8 mouse cellular contexts compared by ENCODE assay signal in the genomic region with DNA sequence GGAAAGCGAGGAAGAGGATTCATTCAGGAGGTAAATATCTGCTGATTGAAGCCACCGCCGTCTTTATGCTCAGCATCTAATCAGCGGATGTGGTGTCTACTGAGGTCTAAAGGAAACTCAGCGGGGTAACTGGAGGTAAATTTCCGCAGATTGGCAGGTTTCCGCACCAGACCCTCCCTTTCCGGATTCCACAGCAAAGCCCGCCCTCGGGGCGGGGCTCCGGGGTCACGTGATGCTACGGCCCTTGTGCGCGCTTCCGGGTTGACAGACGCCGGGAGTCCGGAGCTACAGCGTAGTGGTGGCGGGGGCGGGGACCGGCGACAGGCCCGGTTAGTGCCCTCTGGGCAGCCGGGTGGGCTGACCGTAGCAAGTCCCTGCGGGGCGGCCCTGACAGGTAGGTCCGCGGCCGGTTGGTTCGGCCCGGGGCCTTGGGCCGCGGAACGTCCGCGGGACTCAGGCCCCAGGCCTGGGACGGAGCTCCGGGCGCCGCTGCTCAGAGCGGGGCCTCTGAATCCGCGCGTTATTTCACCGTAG. TPM values are rescaled to one million over a fixed set of nuclear protein-coding genes. Genes with fewer than 3 reads are reported as not detected.
A peak's percentile ranks its signal among the peaks of the same experiment; 100 is the strongest.
DNase-seq lines count a peak whose midpoint lies in the region; ATAC-seq lines count a peak whose summit lies in the region.

A gene (plus strand): TSS at position 247 of the 534 bp plus-strand sequence.

- ATAC-seq in CD4-positive, CD25-positive, alpha-beta regulatory T cell, adult 4 months: peak; percentile 98
- ATAC-seq in heart, embryonic 14.5 days (ENCODE audit: insufficient number of reproducible peaks, insufficient read depth, low FRiP score, low read depth): peak; percentile 93
- ATAC-seq in liver, embryonic 13.5 days (ENCODE audit: low read depth): peak; percentile 94
- ATAC-seq in stomach, embryonic 16.5 days (ENCODE audit: insufficient read depth, low FRiP score): peak; percentile 97

- H3K4me1 ChIP-seq in heart, embryonic 14.5 days (ENCODE audit: control insufficient read depth in 2 of 2, insufficient read depth in 2 of 2, low read length in 2 of 2): peaks cover 8 to 12% of the 10 kb centered on the region in 2 experiments
- H3K4me1 ChIP-seq in liver, embryonic 13.5 days (replicated peaks): peaks cover 47% of the 10 kb centered on the region
- H3K4me1 ChIP-seq in stomach, embryonic 16.5 days (ENCODE audit: control insufficient read depth, insufficient read depth, low read length): peaks cover 7% of the 10 kb centered on the region

- peak within 1 kb of the TSS; percentile 80 to 87 for H3K4me3 ChIP-seq in heart, embryonic 14.5 days (ENCODE audit: control insufficient read depth in 1 of 2, insufficient read depth in 1 of 2, low read depth in 1 of 2, low read length in 2 of 2)
- peak within 1 kb of the TSS; percentile 95 for H3K4me3 ChIP-seq in liver, embryonic 13.5 days (replicated peaks)
- H3K4me3 ChIP-seq in stomach, embryonic 16.5 days (replicated peaks; ENCODE audit: low read length): peak within 1 kb of the TSS; percentile 84

- H3K4me2 ChIP-seq in heart, embryonic 14.5 days (ENCODE audit: low read length): peak within 1 kb of the TSS; percentile 68
- peak within 1 kb of the TSS; percentile 85 for H3K4me2 ChIP-seq in liver, embryonic 13.5 days
- H3K4me2 ChIP-seq in stomach, embryonic 16.5 days (ENCODE audit: low read depth, low read length): peak within 1 kb of the TSS; percentile 84

- peak within 1 kb of the TSS; percentile 92 for H3K9ac ChIP-seq in heart, embryonic 14.5 days (ENCODE audit: low read length)
- H3K9ac ChIP-seq in liver, embryonic 13.5 days: peak within 1 kb of the TSS; percentile 89
- H3K9ac ChIP-seq in stomach, embryonic 16.5 days (ENCODE audit: low read length): peak within 1 kb of the TSS; percentile 88

- H3K27ac ChIP-seq in heart, embryonic 14.5 days (replicated peaks in 1 of 2; ENCODE audit: control insufficient read depth in 1 of 2, insufficient read depth in 1 of 2, low read depth in 2 of 2, low read length in 2 of 2): peak within 1 kb of the TSS; percentile 69 to 72
- H3K27ac ChIP-seq in liver, embryonic 13.5 days: peak within 1 kb of the TSS; percentile 83
- peak within 1 kb of the TSS; percentile 60 for H3K27ac ChIP-seq in stomach, embryonic 16.5 days (ENCODE audit: low read length)

- WGBS in heart, embryonic 14.5 days: 1% methylated on average over 49 of the region's 49 CpGs
- WGBS in liver, embryonic 13.5 days (ENCODE audit: insufficient replicate concordance): under 1% methylated on average over 49 of the region's 49 CpGs
- WGBS in stomach, embryonic 16.5 days: under 1% methylated on average over 49 of the region's 49 CpGs

- peak; percentile 97 for DNase-seq in c-Kit-negative CD71-positive TER-119-positive erythroid progenitor cells, embryonic 14.5 days (ENCODE audit: low read depth, low spot score)
- peak; percentile 84 for DNase-seq in fibroblast of lung, adult 2 months (ENCODE audit: low read depth)
- peak; percentile 98 for DNase-seq in kidney, postnatal 14 days
- DNase-seq in liver, embryonic 13.5 days: peak; percentile 95
- DNase-seq in neural tube, embryonic 10.5 days (ENCODE audit: extremely low spot score, low spot score): peak; percentile 97

- peaks cover 22% of the 10 kb centered on the region for H3K36me3 ChIP-seq in heart, embryonic 14.5 days (ENCODE audit: control insufficient read depth, insufficient read depth, low read length)
- peaks cover 17% of the 10 kb centered on the region for H3K36me3 ChIP-seq in liver, embryonic 13.5 days
- no peaks in the 10 kb centered on the region for H3K36me3 ChIP-seq in stomach, embryonic 16.5 days (ENCODE audit: control insufficient read depth, insufficient read depth, low read length)

- no peaks in the 10 kb centered on the region for H3K27me3 ChIP-seq in heart, embryonic 14.5 days (ENCODE audit: control insufficient read depth, insufficient read depth, low read length)
- H3K27me3 ChIP-seq in liver, embryonic 13.5 days: 0 out of 2 replicates have a peak, but pooled peaks cover 4% of the 10 kb centered on the region
- no peaks in the 10 kb centered on the region for H3K27me3 ChIP-seq in stomach, embryonic 16.5 days (ENCODE audit: control insufficient read depth, insufficient read depth, low read length)

- H3K9me3 ChIP-seq in heart, embryonic 14.5 days (ENCODE audit: control insufficient read depth, low read length): no peaks in the 10 kb centered on the region
- no peaks in the 10 kb centered on the region for H3K9me3 ChIP-seq in liver, embryonic 13.5 days (replicated peaks)
- no peaks in the 10 kb centered on the region for H3K9me3 ChIP-seq in stomach, embryonic 16.5 days (replicated peaks; ENCODE audit: control insufficient read depth, low read length)

RNA-seq across cellular contexts. Expression of the gene that starts here (rescaled TPM):
- polyA plus RNA-seq in CD4-positive, CD25-positive, alpha-beta regulatory T cell, adult 4 months (2017; shearing (Covaris generic)): 10 to 100 TPM; 27.5 to 35.8 TPM
- polyA plus RNA-seq in heart, embryonic 14.5 days (2014; fragmentation: Nextera tagmentation; extraction: Ambion mirVana): 11.7 and 12.7 TPM in 2 replicates
- polyA plus RNA-seq in liver, embryonic 13.5 days (2015; fragmentation: Nextera tagmentation; extraction: Ambion mirVana): 5.2 and 5.7 TPM in 2 replicates
- 16.2 TPM in 2 replicates for polyA plus RNA-seq in stomach, embryonic 16.5 days (2015; fragmentation: Nextera tagmentation; extraction: Ambion mirVana)

Comparison
In these comparisons a context has a peak if more than half of its experiments do, and no peak if none do; other contexts are left out.
1. Peak in every context shown above with its lines: DNase-seq, ATAC-seq, H3K4me3 ChIP-seq and H3K27ac ChIP-seq.